Mouse (Mus musculus): ENCODE measurements around the gene Fgd6. TPM values are rescaled to one million over a fixed set of nuclear protein-coding genes. Genes with fewer than 3 reads are reported as not detected.

Gene Fgd6
- polyA plus RNA-seq, 1 experiment from 2014 or later = 2.2 TPM

DNA sequence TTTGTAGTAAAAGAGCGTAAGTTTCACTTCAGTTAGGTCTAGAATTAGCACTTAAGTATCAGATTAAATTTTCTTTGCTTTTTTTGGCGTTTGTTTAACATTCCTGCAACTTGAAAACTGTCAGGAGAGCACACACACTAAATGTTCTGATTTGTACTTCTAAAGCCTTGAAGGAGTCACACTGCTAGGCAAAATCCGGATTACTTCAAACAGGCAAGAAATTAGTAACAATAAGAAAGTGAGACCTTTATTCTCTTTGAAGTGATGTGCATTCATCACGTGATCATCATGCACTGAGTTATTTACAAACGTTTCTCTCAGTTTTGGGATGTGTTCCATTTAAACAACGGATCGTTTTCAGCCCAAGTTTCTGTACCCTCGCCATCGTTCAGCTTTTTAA lies 1.4 kb downstream of the Fgd6 start:
- Histone ChIP-seq H3K9ac (ENCODE audit: low read depth, low read length) (no peak overlapping the region), H3K4me1 (replicated peaks; ENCODE audit: control insufficient read depth, insufficient read depth, low read length) (no peaks in the 10 kb centered on the region), H3K4me3 (ENCODE audit: low read depth, low read length) (peak overlapping the region; percentile 94), H3K27ac (ENCODE audit: low read depth, low read length) (no peak overlapping the region), H3K27me3 (replicated peaks; ENCODE audit: control insufficient read depth, insufficient read depth, low read length) (no peaks in the 10 kb centered on the region), H3K9me3 (ENCODE audit: control insufficient read depth) (no peaks in the 10 kb centered on the region), H3K4me2 (replicated peaks; ENCODE audit: low read depth) (peak overlapping the region; percentile 82), H3K36me3 (ENCODE audit: control insufficient read depth, insufficient read depth) (no peaks in the 10 kb centered on the region)
- WGBS = 50% methylated on average over 9 of the region's 9 CpGs
- no peak for ATAC-seq
- no peak for TF ChIP-seq CTCF (IDR thresholded peaks at IDR 0.05; ENCODE audit: low read depth)

GRCm38 (mm10) chr10:94037596-94037995 lies 1.8 kb downstream of the Fgd6 start:
- no peak overlapping the region for H3K27ac ChIP-seq (ENCODE audit: low read depth, low read length)
- no peak overlapping the region; the same call in 1 of the 2 replicates for H3K4me3 ChIP-seq (ENCODE audit: low read depth, low read length)
- H3K9me3 ChIP-seq (ENCODE audit: control insufficient read depth) = no peaks in the 10 kb centered on the region
- no peak for ATAC-seq
- H3K27me3 ChIP-seq (replicated peaks; ENCODE audit: control insufficient read depth, insufficient read depth, low read length) = no peaks in the 10 kb centered on the region
- WGBS = 65% methylated on average over 4 of the region's 4 CpGs
- H3K36me3 ChIP-seq (ENCODE audit: control insufficient read depth, insufficient read depth) = no peaks in the 10 kb centered on the region
- H3K4me1 ChIP-seq (replicated peaks; ENCODE audit: control insufficient read depth, insufficient read depth, low read length) = no peaks in the 10 kb centered on the region
- no peak overlapping the region for H3K9ac ChIP-seq (ENCODE audit: low read depth, low read length)
- peak overlapping the region; percentile 82 for H3K4me2 ChIP-seq (replicated peaks; ENCODE audit: low read depth)
- no peak for TF ChIP-seq CTCF (IDR thresholded peaks at IDR 0.05; ENCODE audit: low read depth)

- no peak for ATAC-seq
- WGBS = 54% methylated on average over 7 of the region's 7 CpGs
- Histone ChIP-seq H3K27me3 (replicated peaks; ENCODE audit: control insufficient read depth, insufficient read depth, low read length) (no peaks in the 10 kb centered on the region), H3K9ac (ENCODE audit: low read depth, low read length) (no peak overlapping the region), H3K4me3 (ENCODE audit: low read depth, low read length) (no peak overlapping the region), H3K27ac (ENCODE audit: low read depth, low read length) (no peak overlapping the region), H3K4me1 (replicated peaks; ENCODE audit: control insufficient read depth, insufficient read depth, low read length) (no peaks in the 10 kb centered on the region), H3K36me3 (ENCODE audit: control insufficient read depth, insufficient read depth) (peaks cover 4% of the 10 kb centered on the region; the same call in 1 of the 2 replicates), H3K4me2 (replicated peaks; ENCODE audit: low read depth) (peak overlapping the region; percentile 21; the same call in 1 of the 2 replicates), H3K9me3 (ENCODE audit: control insufficient read depth) (no peaks in the 10 kb centered on the region)
- no peak for TF ChIP-seq CTCF (IDR thresholded peaks at IDR 0.05; ENCODE audit: low read depth)
These were observed 2.8 kb downstream of the Fgd6 start for GRCm38 (mm10) chr10:94038366-94039260.

DNA sequence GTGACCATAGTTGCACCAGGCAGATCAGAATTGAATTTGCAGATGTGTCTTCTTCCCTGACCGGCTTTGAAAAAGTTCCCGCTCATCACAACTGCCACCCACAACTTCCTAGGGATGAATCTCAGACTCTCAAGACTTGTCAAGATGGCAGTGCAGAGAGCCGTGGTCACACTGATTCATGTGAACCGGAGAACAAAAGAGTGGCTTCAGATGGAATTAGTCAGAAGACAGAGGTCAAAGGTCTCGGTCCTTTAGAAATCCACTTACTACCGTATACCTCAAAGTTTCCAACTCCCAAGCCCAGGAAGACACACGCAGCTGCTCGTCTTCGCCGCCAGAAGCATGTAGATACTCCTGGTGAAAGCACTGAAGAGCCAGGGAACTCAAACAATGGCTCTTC lies 8.1 kb downstream of the Fgd6 start:
- peaks cover 10% of the 10 kb centered on the region for H3K4me1 ChIP-seq (replicated peaks; ENCODE audit: control insufficient read depth, insufficient read depth, low read length)
- H3K36me3 ChIP-seq (ENCODE audit: control insufficient read depth, insufficient read depth) = peaks cover 27% of the 10 kb centered on the region
- no peak overlapping the region for H3K4me2 ChIP-seq (replicated peaks; ENCODE audit: low read depth)
- no peak overlapping the region for H3K4me3 ChIP-seq (ENCODE audit: low read depth, low read length)
- H3K9ac ChIP-seq (ENCODE audit: low read depth, low read length) = no peak overlapping the region
- no peak for TF ChIP-seq CTCF (IDR thresholded peaks at IDR 0.05; ENCODE audit: low read depth)
- ATAC-seq = no peak
- WGBS = 78% methylated on average over 10 of the region's 10 CpGs
- no peak overlapping the region for H3K27ac ChIP-seq (ENCODE audit: low read depth, low read length)
- H3K27me3 ChIP-seq (replicated peaks; ENCODE audit: control insufficient read depth, insufficient read depth, low read length) = no peaks in the 10 kb centered on the region
- no peaks in the 10 kb centered on the region for H3K9me3 ChIP-seq (ENCODE audit: control insufficient read depth)

DNA sequence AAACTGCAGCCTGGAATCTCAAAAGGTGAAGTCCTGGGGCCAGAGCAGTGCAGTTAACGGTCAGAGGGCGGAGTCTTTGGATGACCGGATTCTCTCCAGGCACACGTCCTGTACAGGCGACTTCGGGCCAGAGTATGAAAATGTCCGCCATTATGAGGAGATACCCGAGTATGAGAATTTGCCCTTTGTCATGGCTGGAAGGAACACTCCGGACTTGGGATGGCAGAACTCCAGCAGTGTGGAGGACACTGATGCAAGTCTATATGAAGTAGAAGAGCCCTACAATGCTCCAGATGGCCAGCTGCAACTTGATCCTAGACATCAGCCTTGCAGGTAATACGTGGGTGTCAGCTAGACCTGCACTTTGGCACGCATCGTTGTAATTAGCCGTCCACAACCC lies 9.5 kb downstream of the Fgd6 start:
- Histone ChIP-seq H3K27me3 (replicated peaks; ENCODE audit: control insufficient read depth, insufficient read depth, low read length) (no peaks in the 10 kb centered on the region), H3K4me1 (replicated peaks; ENCODE audit: control insufficient read depth, insufficient read depth, low read length) (peaks cover 15% of the 10 kb centered on the region), H3K9me3 (ENCODE audit: control insufficient read depth) (no peaks in the 10 kb centered on the region), H3K9ac (ENCODE audit: low read depth, low read length) (no peak overlapping the region), H3K4me3 (ENCODE audit: low read depth, low read length) (no peak overlapping the region), H3K4me2 (replicated peaks; ENCODE audit: low read depth) (no peak overlapping the region), H3K27ac (ENCODE audit: low read depth, low read length) (no peak overlapping the region), H3K36me3 (ENCODE audit: control insufficient read depth, insufficient read depth) (peaks cover 27% of the 10 kb centered on the region)
- WGBS = 96% methylated on average over 13 of the region's 13 CpGs
- no peak for ATAC-seq
- no peak for TF ChIP-seq CTCF (IDR thresholded peaks at IDR 0.05; ENCODE audit: low read depth)

DNA sequence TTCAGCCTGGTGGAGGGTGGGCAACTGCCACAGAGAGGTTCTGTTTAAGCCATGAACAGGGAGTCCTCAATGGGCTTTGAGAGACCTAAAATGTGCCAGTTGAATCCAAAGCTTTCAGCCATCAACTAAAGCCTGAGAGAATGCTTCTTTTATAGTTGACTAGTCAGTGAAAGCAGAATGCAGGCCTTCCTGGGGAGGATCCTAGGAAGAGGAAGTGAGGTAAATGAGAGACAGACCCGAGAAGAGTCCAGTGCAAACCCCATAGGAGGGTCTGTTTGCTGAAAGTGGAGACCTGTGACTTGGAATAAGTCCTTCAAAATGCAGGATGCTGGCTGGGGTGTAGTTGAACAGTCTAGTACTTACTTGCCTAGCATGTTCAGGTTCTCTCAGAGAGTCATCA lies 11.2 kb downstream of the Fgd6 start:
- no peak overlapping the region for H3K4me2 ChIP-seq (replicated peaks; ENCODE audit: low read depth)
- ATAC-seq = no peak
- H3K4me1 ChIP-seq (replicated peaks; ENCODE audit: control insufficient read depth, insufficient read depth, low read length) = peaks cover 15% of the 10 kb centered on the region
- peaks cover 27% of the 10 kb centered on the region for H3K36me3 ChIP-seq (ENCODE audit: control insufficient read depth, insufficient read depth)
- 0 out of 2 replicates have a peak overlapping the region, but pooled peaks have one; percentile 46 for H3K27ac ChIP-seq (ENCODE audit: low read depth, low read length)
- no peak for TF ChIP-seq CTCF (IDR thresholded peaks at IDR 0.05; ENCODE audit: low read depth)
- no peaks in the 10 kb centered on the region for H3K9me3 ChIP-seq (ENCODE audit: control insufficient read depth)
- 63% methylated on average over 1 of the region's 1 CpGs for WGBS
- H3K4me3 ChIP-seq (ENCODE audit: low read depth, low read length) = no peak overlapping the region
- H3K9ac ChIP-seq (ENCODE audit: low read depth, low read length) = no peak overlapping the region
- no peaks in the 10 kb centered on the region for H3K27me3 ChIP-seq (replicated peaks; ENCODE audit: control insufficient read depth, insufficient read depth, low read length)

All from intestine, postnatal 0 days (tissue).